ENCODE assay signal across 8 mouse cellular contexts in the genomic region with DNA sequence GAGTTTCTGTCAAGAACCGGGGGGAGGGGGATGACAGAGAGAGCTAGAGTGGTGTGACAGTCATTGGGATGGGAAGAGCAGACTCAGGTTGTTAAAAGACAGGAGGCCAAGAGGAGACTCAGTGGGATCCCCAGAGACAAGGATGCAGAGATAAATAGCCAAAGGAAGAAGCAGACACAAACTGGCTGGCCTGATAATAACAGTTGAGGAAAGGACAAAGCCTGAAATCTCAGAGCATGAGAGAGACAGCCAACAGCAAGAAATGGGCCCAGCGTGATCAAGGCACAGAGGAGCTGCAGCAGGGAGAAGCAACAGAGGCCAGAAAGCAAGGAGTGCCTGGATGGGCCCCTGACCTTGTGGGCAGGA. TPM values are rescaled to one million over a fixed set of nuclear protein-coding genes. Genes with fewer than 3 reads are reported as not detected.
DNase-seq lines count a peak whose midpoint lies in the region; ATAC-seq and TF ChIP-seq lines count a peak whose summit lies in the region.

No protein-coding gene starts in this region.

- in situ Hi-C loops in CH12.LX (cut with MboI; ENCODE audit: low pct_ligation_motif_present, low pct_unique_long_range_greater_than_20kb, low sequenced_read_pairs), result loop anchor here (10.0 kb wide), 1 partner anchor 47 kb away; no protein-coding TSS in a partner anchor

- no peak for TF ChIP-seq EP300 in heart, adult 2 months (IDR thresholded peaks at IDR 0.05; ENCODE audit: insufficient read depth, low read depth, low read length)
- no peak for TF ChIP-seq EP300 in CH12.LX (IDR thresholded peaks at IDR 0.05; ENCODE audit: low read length)

- peak overlapping the region; percentile 95 for H3K27ac ChIP-seq in heart, adult 2 months
- peak overlapping the region; percentile 97 for H3K27ac ChIP-seq in CH12.LX (ENCODE audit: insufficient read depth, low read depth)
- H3K27ac ChIP-seq in forebrain, embryonic 14.5 days (ENCODE audit: low read depth, low read length), result peak overlapping the region; percentile 60; the same call in 1 of the 2 replicates
- peak overlapping the region; percentile 93 for H3K27ac ChIP-seq in liver, embryonic 15.5 days (replicated peaks)

- H3K4me2 ChIP-seq in CH12.LX (ENCODE audit: insufficient read depth, low read depth, poor library complexity, severe bottlenecking), result peak overlapping the region; percentile 63
- peak overlapping the region; percentile 80 for H3K4me2 ChIP-seq in forebrain, embryonic 14.5 days (ENCODE audit: low read length)
- peak overlapping the region; percentile 93 for H3K4me2 ChIP-seq in liver, embryonic 15.5 days

- DNase-seq in heart, adult 2 months, result no peak
- no peak for DNase-seq in heart, adult 8-10 months (ENCODE audit: low spot score)
- DNase-seq in CH12.LX (ENCODE audit: extremely low read depth), result no peak
- no peak for DNase-seq in forebrain, embryonic 14.5 days (ENCODE audit: low spot score)
- no peak for DNase-seq in gastrocnemius, adult 8-10 months (ENCODE audit: low spot score in 2 of 2)
- no peak for DNase-seq in cerebellum, adult 9-11 months

- H3K9ac ChIP-seq in heart, adult 2 months (ENCODE audit: low read depth, low read length), result peak overlapping the region; percentile 94
- peak overlapping the region; percentile 98 for H3K9ac ChIP-seq in CH12.LX (ENCODE audit: insufficient read depth, low read depth)
- H3K9ac ChIP-seq in forebrain, embryonic 14.5 days (ENCODE audit: low read length), result no peak overlapping the region
- H3K9ac ChIP-seq in liver, embryonic 15.5 days, result peak overlapping the region; percentile 79

- intact Hi-C loops in heart, adult 2 months (cut with DNase I), result no loop called here

- no peak for TF ChIP-seq POLR2A in heart, adult 2 months (IDR thresholded peaks at IDR 0.05; ENCODE audit: insufficient read depth, low read depth, low read length)
- no peak for TF ChIP-seq POLR2A in CH12.LX (IDR thresholded peaks at IDR 0.05; ENCODE audit: low read depth, low read length)

- H3K27me3 ChIP-seq in heart, adult 2 months (ENCODE audit: control insufficient read depth, insufficient read depth, low read length), result no peaks in the 10 kb centered on the region
- no peaks in the 10 kb centered on the region for H3K27me3 ChIP-seq in CH12.LX (replicated peaks)
- no peaks in the 10 kb centered on the region for H3K27me3 ChIP-seq in forebrain, embryonic 14.5 days (replicated peaks; ENCODE audit: control insufficient read depth, insufficient read depth, low read length)
- no peaks in the 10 kb centered on the region for H3K27me3 ChIP-seq in liver, embryonic 15.5 days

- TF ChIP-seq RAD21 in CH12.LX (IDR thresholded peaks at IDR 0.05; ENCODE audit: low read depth, low read length), result no peak

- 35% methylated on average over 2 of the region's 2 CpGs for WGBS in heart, adult 2 months
- WGBS in forebrain, embryonic 14.5 days, result 59% methylated on average over 2 of the region's 2 CpGs
- 11% methylated on average over 2 of the region's 2 CpGs for WGBS in liver, embryonic 15.5 days (ENCODE audit: insufficient replicate concordance)

- no peaks in the 10 kb centered on the region for H3K9me3 ChIP-seq in CH12.LX (replicated peaks; ENCODE audit: low read length)
- no peaks in the 10 kb centered on the region for H3K9me3 ChIP-seq in forebrain, embryonic 14.5 days (replicated peaks; ENCODE audit: control insufficient read depth, low read length)
- no peaks in the 10 kb centered on the region for H3K9me3 ChIP-seq in liver, embryonic 15.5 days (replicated peaks)

- H3K79me2 ChIP-seq in heart, adult 2 months (replicated peaks; ENCODE audit: control insufficient read depth, insufficient read depth, low read length), result peaks cover 2% of the 10 kb centered on the region; the same call in 1 of the 2 replicates
- peaks cover 43% of the 10 kb centered on the region for H3K79me2 ChIP-seq in CH12.LX (replicated peaks; ENCODE audit: control insufficient read depth, extremely low read depth, insufficient read depth, poor library complexity, severe bottlenecking)

- no peak for TF ChIP-seq CTCF in heart, adult 2 months (IDR thresholded peaks at IDR 0.05)
- no peak for TF ChIP-seq CTCF in CH12.LX (conservative IDR thresholded peaks at IDR 0.05 in 1 of 2, IDR thresholded peaks at IDR 0.05 in 1 of 2; ENCODE audit: low read depth in 2 of 2, low read length in 2 of 2)

- peaks cover 2% of the 10 kb centered on the region; the same call in 1 of the 2 replicates for H3K36me3 ChIP-seq in heart, adult 2 months (ENCODE audit: control insufficient read depth, insufficient read depth, low read length)
- peaks cover 25 to 46% of the 10 kb centered on the region in 2 experiments for H3K36me3 ChIP-seq in CH12.LX (replicated peaks in 1 of 2; ENCODE audit: control insufficient read depth in 1 of 2, insufficient read depth in 1 of 2, low read length in 1 of 2)
- H3K36me3 ChIP-seq in forebrain, embryonic 14.5 days (ENCODE audit: control insufficient read depth, insufficient read depth, low read length), result no peaks in the 10 kb centered on the region
- no peaks in the 10 kb centered on the region for H3K36me3 ChIP-seq in liver, embryonic 15.5 days (replicated peaks)

- H3K4me3 ChIP-seq in heart, adult 2 months, result peak overlapping the region; percentile 82
- H3K4me3 ChIP-seq in CH12.LX (replicated peaks in 1 of 3; ENCODE audit: low read depth in 2 of 3, low read length in 2 of 3, poor library complexity in 1 of 3), result peak overlapping the region; percentile 40 to 77 (median 75)
- H3K4me3 ChIP-seq in forebrain, embryonic 14.5 days (ENCODE audit: low read depth, low read length), result peak overlapping the region; percentile 59
- H3K4me3 ChIP-seq in liver, embryonic 15.5 days (replicated peaks), result peak overlapping the region; percentile 72

- H3K4me1 ChIP-seq in heart, adult 2 months (ENCODE audit: control insufficient read depth, insufficient read depth, low read length), result peaks cover 8% of the 10 kb centered on the region
- H3K4me1 ChIP-seq in CH12.LX (ENCODE audit: control insufficient read depth in 1 of 2, insufficient read depth in 2 of 2), result peaks cover 21 to 47% of the 10 kb centered on the region in 2 experiments
- H3K4me1 ChIP-seq in forebrain, embryonic 14.5 days (ENCODE audit: control insufficient read depth, insufficient read depth, low read length), result peaks cover 2% of the 10 kb centered on the region; the same call in 1 of the 2 replicates
- H3K4me1 ChIP-seq in liver, embryonic 15.5 days (replicated peaks), result peaks cover 62% of the 10 kb centered on the region

- ATAC-seq in forebrain, embryonic 14.5 days, result no peak
- ATAC-seq in liver, embryonic 15.5 days (ENCODE audit: insufficient read depth), result no peak
- ATAC-seq in CD4-positive, CD25-positive, alpha-beta regulatory T cell, adult 4 months, result no peak

- dilution Hi-C loops in CH12.LX (cut with MboI; ENCODE audit: extremely low pct_ligation_motif_present, extremely low pct_unique_long_range_greater_than_20kb, low sequenced_read_pairs), result no loop called here

RNA-seq across cellular contexts. Expression of a gene that starts 0.5 kb away (rescaled TPM):
- total RNA-seq in heart, adult 2 months (2021), result 10 to 100 TPM; 43.0 to 43.2 TPM
- 92.8 and 105 TPM in 2 replicates for polyA plus RNA-seq in heart, adult 2 months (2012; rRNA removed)
- total RNA-seq in heart, adult 8-10 months (2022), result 10 to 100 TPM; 31.8 to 45.5 (median 43.8) TPM
- 37.8 and 40.2 TPM in 2 replicates for total RNA-seq in CH12.LX (2012; rRNA removed)
- total RNA-seq in CH12.LX (2014; rRNA removed), result 14.6 and 17.8 TPM in 2 replicates
- polyA plus RNA-seq in CH12.LX (2012; ENCODE audit: insufficient read length, low read depth), result 128 and 134 TPM in 2 replicates
- polyA plus RNA-seq in forebrain, embryonic 14.5 days (2014; fragmentation: Nextera tagmentation; extraction: Ambion mirVana), result 26.9 and 41.3 TPM in 2 replicates
- 41.7 and 46.4 TPM in 2 replicates for polyA plus RNA-seq in liver, embryonic 15.5 days (2015; fragmentation: Nextera tagmentation; extraction: Ambion mirVana)
- polyA plus RNA-seq in CD4-positive, CD25-positive, alpha-beta regulatory T cell, adult 4 months (2017; shearing (Covaris generic)), result 100 to 1,000 TPM; 166 to 183 TPM
- total RNA-seq in gastrocnemius, adult 8-10 months (2022), result 10 to 100 TPM; 19.1 to 25.5 (median 22.5) TPM

RNA-seq across cellular contexts. Expression of a gene that starts 5.1 kb away (rescaled TPM):
- 1 to 10 TPM; 1.1 to 1.7 TPM for total RNA-seq in heart, adult 2 months (2021)
- polyA plus RNA-seq in heart, adult 2 months (2012; rRNA removed), result 5.1 and 15.6 TPM in 2 replicates
- total RNA-seq in heart, adult 8-10 months (2022), result 1 to 10 TPM in 1 of 4 experiments, under 1 TPM in 3; 0.35 to 2.1 (median 0.66) TPM
- total RNA-seq in CH12.LX (2012; rRNA removed), result 71.3 and 75.2 TPM in 2 replicates
- 46.6 and 51.8 TPM in 2 replicates for total RNA-seq in CH12.LX (2014; rRNA removed)
- polyA plus RNA-seq in CH12.LX (2012; ENCODE audit: insufficient read length, low read depth), result 313 and 422 TPM in 2 replicates
- polyA plus RNA-seq in forebrain, embryonic 14.5 days (2014; fragmentation: Nextera tagmentation; extraction: Ambion mirVana), result not detected in 2 replicates
- 6.0 and 7.2 TPM in 2 replicates for polyA plus RNA-seq in liver, embryonic 15.5 days (2015; fragmentation: Nextera tagmentation; extraction: Ambion mirVana)
- polyA plus RNA-seq in CD4-positive, CD25-positive, alpha-beta regulatory T cell, adult 4 months (2017; shearing (Covaris generic)), result 10 to 100 TPM in 1 of 2 experiments, 1 to 10 TPM in 1; 2.2 to 28.9 TPM
- total RNA-seq in gastrocnemius, adult 8-10 months (2022), result under 1 TPM in 2 of 4 experiments, not detected in 2; 0.17 to 0.19 TPM

RNA-seq across cellular contexts. Expression of a gene that starts 18.1 kb away (rescaled TPM):
- total RNA-seq in heart, adult 2 months (2021), result 100 to 1,000 TPM; 505 to 584 TPM
- 243 and 256 TPM in 2 replicates for polyA plus RNA-seq in heart, adult 2 months (2012; rRNA removed)
- 100 to 1,000 TPM; 468 to 567 (median 530) TPM for total RNA-seq in heart, adult 8-10 months (2022)
- total RNA-seq in CH12.LX (2012; rRNA removed) (4,140 and 4,169 TPM in 2 replicates), CH12.LX (2014; rRNA removed) (2,094 and 2,149 TPM in 2 replicates)
- polyA plus RNA-seq in CH12.LX (2012; ENCODE audit: insufficient read length, low read depth), result 1,720 and 1,739 TPM in 2 replicates
- 1,541 and 2,138 TPM in 2 replicates for polyA plus RNA-seq in forebrain, embryonic 14.5 days (2014; fragmentation: Nextera tagmentation; extraction: Ambion mirVana)
- polyA plus RNA-seq in liver, embryonic 15.5 days (2015; fragmentation: Nextera tagmentation; extraction: Ambion mirVana), result 1,016 and 1,167 TPM in 2 replicates
- over 10,000 TPM; 12,099 to 13,283 TPM for polyA plus RNA-seq in CD4-positive, CD25-positive, alpha-beta regulatory T cell, adult 4 months (2017; shearing (Covaris generic))
- total RNA-seq in gastrocnemius, adult 8-10 months (2022), result 100 to 1,000 TPM; 382 to 444 (median 398) TPM

RNA-seq across cellular contexts. Expression of a gene that starts 32.4 kb away (rescaled TPM):
- total RNA-seq in heart, adult 2 months (2021), result not detected
- polyA plus RNA-seq in heart, adult 2 months (2012; rRNA removed), result not detected in 2 replicates
- total RNA-seq in heart, adult 8-10 months (2022), result not detected
- total RNA-seq in CH12.LX (2012; rRNA removed) (not detected in 2 replicates), CH12.LX (2014; rRNA removed) (not detected in 2 replicates)
- not detected in 2 replicates for polyA plus RNA-seq in CH12.LX (2012; ENCODE audit: insufficient read length, low read depth)
- not detected in 2 replicates for polyA plus RNA-seq in forebrain, embryonic 14.5 days (2014; fragmentation: Nextera tagmentation; extraction: Ambion mirVana)
- not detected in 2 replicates for polyA plus RNA-seq in liver, embryonic 15.5 days (2015; fragmentation: Nextera tagmentation; extraction: Ambion mirVana)
- not detected for polyA plus RNA-seq in CD4-positive, CD25-positive, alpha-beta regulatory T cell, adult 4 months (2017; shearing (Covaris generic))
- not detected for total RNA-seq in gastrocnemius, adult 8-10 months (2022)

RNA-seq across cellular contexts. Expression of a gene that starts 32.5 kb away (rescaled TPM):
- not detected for total RNA-seq in heart, adult 2 months (2021)
- polyA plus RNA-seq in heart, adult 2 months (2012; rRNA removed), result 0.12 and 0.53 TPM in 2 replicates
- not detected for total RNA-seq in heart, adult 8-10 months (2022)
- total RNA-seq in CH12.LX (2012; rRNA removed), result not detected in 2 replicates
- not detected in 2 replicates for total RNA-seq in CH12.LX (2014; rRNA removed)
- not detected in 2 replicates for polyA plus RNA-seq in CH12.LX (2012; ENCODE audit: insufficient read length, low read depth)
- polyA plus RNA-seq in forebrain, embryonic 14.5 days (2014; fragmentation: Nextera tagmentation; extraction: Ambion mirVana), result not detected in 2 replicates
- not detected in 2 replicates for polyA plus RNA-seq in liver, embryonic 15.5 days (2015; fragmentation: Nextera tagmentation; extraction: Ambion mirVana)
- not detected for polyA plus RNA-seq in CD4-positive, CD25-positive, alpha-beta regulatory T cell, adult 4 months (2017; shearing (Covaris generic))
- not detected for total RNA-seq in gastrocnemius, adult 8-10 months (2022)

Comparison
In these comparisons a context has a peak if more than half of its experiments do, and no peak if none do; other contexts are left out.
1. RNA of a gene that starts 5.1 kb away (polyA plus RNA-seq): 313 to 422 TPM in CH12.LX; 2.2 to 28.9 TPM in CD4-positive, CD25-positive, alpha-beta regulatory T cell, adult 4 months, 5.1 to 15.6 TPM in heart, adult 2 months, 6.0 to 7.2 TPM in liver, embryonic 15.5 days and not detected in forebrain, embryonic 14.5 days; every median in the first group is over 10 times any median in the second.
2. Peak in every context shown above with its lines, with median percentiles within 50 percentile points of each other: H3K27ac ChIP-seq, H3K4me3 ChIP-seq and H3K4me2 ChIP-seq.